Mouse (Mus musculus): ENCODE measurements at regions not wholly inside any gene's neighbourhood (a gene's known extent, or its start where the extent isn't known, plus 50 kb on each side); places are given as distances from the start of the nearest gene placed in this dataset.

GRCm38 (mm10) chr10:99456180-99456579, 193.1 kb downstream of the Dusp6 start:
- no peak for TF ChIP-seq GATA1 (IDR thresholded peaks at IDR 0.05; ENCODE audit: low read length)
- no peak for TF ChIP-seq TAL1 (IDR thresholded peaks at IDR 0.05; ENCODE audit: low read length)
